ENCODE assay signal across 17 mouse cellular contexts in the genomic region with DNA sequence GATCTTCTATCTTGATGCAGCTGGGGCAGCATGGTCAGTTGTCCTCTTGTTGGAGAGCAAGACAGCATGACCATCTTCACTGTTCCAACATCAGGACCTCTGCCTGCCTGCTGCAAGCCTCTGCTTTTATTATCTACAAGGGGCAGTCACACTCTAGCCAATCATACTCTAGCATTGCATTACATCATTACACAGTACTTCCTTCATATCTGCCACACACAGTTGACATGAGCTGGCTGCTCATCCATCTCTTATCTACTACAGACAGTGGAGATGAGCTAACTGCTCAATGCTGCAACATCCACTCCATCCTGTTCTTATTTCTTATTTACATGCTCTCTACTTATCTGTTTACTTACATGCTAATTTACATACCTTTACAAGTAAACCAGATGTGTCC. TPM values are rescaled to one million over a fixed set of nuclear protein-coding genes. Genes with fewer than 3 reads are reported as not detected.
DNase-seq lines count a peak whose midpoint lies in the region; ATAC-seq lines count a peak whose summit lies in the region.
"Had no signal": no experiment of that assay in that cellular context is flagged by ENCODE, and none has a peak within 500 bp of the region (broad histone marks: within the 10 kb centered on the region; RNA-seq: fewer than 3 reads in every experiment).

No protein-coding gene starts in this region.

- ATAC-seq in heart, embryonic 12.5 days (ENCODE audit: insufficient number of reproducible peaks, low FRiP score) = peak; percentile 39; the same call in 1 of the 2 replicates
- peak; percentile 100 for ATAC-seq in liver, embryonic 11.5 days (replicated peaks; ENCODE audit: low FRiP score)
- peak; percentile 100 for ATAC-seq in megakaryocyte-erythroid progenitor cell, adult 5-6 weeks (replicated peaks; ENCODE audit: low FRiP score, low TSS enrichment, poor library complexity, severe bottlenecking)

- no peak overlapping the region for H3K9ac ChIP-seq in heart, embryonic 12.5 days
- H3K9ac ChIP-seq in liver, embryonic 11.5 days (ENCODE audit: low read depth, low read length) = no peak overlapping the region
- H3K9ac ChIP-seq: hindbrain, embryonic 13.5 days had no signal

- no peak overlapping the region for H3K27ac ChIP-seq in heart, embryonic 12.5 days (ENCODE audit: poor library complexity, severe bottlenecking)
- no peak overlapping the region for H3K27ac ChIP-seq in liver, embryonic 11.5 days (ENCODE audit: low read depth, low read length)
- H3K27ac ChIP-seq: hindbrain, embryonic 13.5 days had no signal

- H3K27me3 ChIP-seq in heart, embryonic 12.5 days (replicated peaks) = no peaks in the 10 kb centered on the region
- H3K27me3 ChIP-seq in liver, embryonic 11.5 days (replicated peaks; ENCODE audit: control insufficient read depth, insufficient read depth, low read length) = no peaks in the 10 kb centered on the region
- H3K27me3 ChIP-seq: hindbrain, embryonic 13.5 days had no signal

- H3K9me3 ChIP-seq in heart, embryonic 12.5 days (replicated peaks) = no peaks in the 10 kb centered on the region
- H3K9me3 ChIP-seq in liver, embryonic 11.5 days (ENCODE audit: control insufficient read depth, low read length) = no peaks in the 10 kb centered on the region
- H3K9me3 ChIP-seq: hindbrain, embryonic 13.5 days had no signal

- no peaks in the 10 kb centered on the region for H3K36me3 ChIP-seq in heart, embryonic 12.5 days
- no peaks in the 10 kb centered on the region for H3K36me3 ChIP-seq in liver, embryonic 11.5 days (ENCODE audit: control insufficient read depth, insufficient read depth, low read length)
- H3K36me3 ChIP-seq: hindbrain, embryonic 13.5 days had no signal

- no peak overlapping the region for H3K4me3 ChIP-seq in heart, embryonic 12.5 days
- H3K4me3 ChIP-seq in liver, embryonic 11.5 days (ENCODE audit: low read depth, low read length) = no peak overlapping the region
- H3K4me3 ChIP-seq: hindbrain, embryonic 13.5 days had no signal

- intact Hi-C loops in left cerebral cortex, postnatal 4 days (cut with DNase I) = no loop called here

- DNase-seq in heart, adult 8-10 months (ENCODE audit: low spot score) = no peak
- peak; percentile 67 for DNase-seq in c-Kit-negative CD71-positive TER-119-positive erythroid progenitor cells, embryonic 14.5 days (ENCODE audit: low read depth, low spot score)
- no peak for DNase-seq in liver, embryonic 11.5 days (ENCODE audit: low spot score)
- no peak for DNase-seq in layer of hippocampus, adult 18-20 months (ENCODE audit: low spot score in 2 of 2)
- no peak for DNase-seq in left cerebral cortex, postnatal 4 days
- no peak for DNase-seq in gastrocnemius, postnatal 10 days
- DNase-seq: adrenal gland, postnatal 14 days; cerebellum, adult 2 months; embryo, embryonic 11 days; kidney, adult 9 months; layer of hippocampus, adult 9-11 months; lung, adult 18-20 months; retina, postnatal 1 day; thymus, postnatal 4 days had no signal

- H3K4me1 ChIP-seq in heart, embryonic 12.5 days (replicated peaks) = no peaks in the 10 kb centered on the region
- no peaks in the 10 kb centered on the region for H3K4me1 ChIP-seq in liver, embryonic 11.5 days (replicated peaks; ENCODE audit: control insufficient read depth, insufficient read depth, low read length)
- H3K4me1 ChIP-seq: hindbrain, embryonic 13.5 days had no signal

- H3K4me2 ChIP-seq in heart, embryonic 12.5 days = no peak overlapping the region
- H3K4me2 ChIP-seq in liver, embryonic 11.5 days = no peak overlapping the region
- H3K4me2 ChIP-seq: hindbrain, embryonic 13.5 days had no signal

RNA-seq across cellular contexts. Expression of a gene that starts 28.7 kb away (rescaled TPM):
- 10.5 and 10.9 TPM in 2 replicates for polyA plus RNA-seq in heart, embryonic 12.5 days (2016; fragmentation: Nextera tagmentation; extraction: Ambion mirVana)
- 1 to 10 TPM; 1.5 to 2.2 (median 1.6) TPM for total RNA-seq in heart, adult 8-10 months (2022)
- polyA plus RNA-seq in liver, embryonic 11.5 days (2014; fragmentation: Nextera tagmentation; extraction: Ambion mirVana) = 20.8 and 26.9 TPM in 2 replicates
- 19.1 and 37.3 TPM in 2 replicates for total RNA-seq in megakaryocyte-erythroid progenitor cell, adult 5-6 weeks (2014; fragmentation: Nextera tagmentation)
- 32.0 and 32.1 TPM in 2 replicates for total RNA-seq in megakaryocyte-erythroid progenitor cell, adult 5-6 weeks (2017)
- total RNA-seq in layer of hippocampus, adult 18-20 months (2021) = 1 to 10 TPM; 2.3 to 2.9 TPM
- 1 to 10 TPM; 4.9 to 6.7 TPM for total RNA-seq in left cerebral cortex, postnatal 4 days (2021)
- 1 to 10 TPM; 3.7 to 6.4 TPM for total RNA-seq in gastrocnemius, postnatal 10 days (2021)

RNA-seq across cellular contexts. Expression of a gene that starts 43.2 kb away (rescaled TPM):
- polyA plus RNA-seq in heart, embryonic 12.5 days (2016; fragmentation: Nextera tagmentation; extraction: Ambion mirVana) = 6.4 and 7.7 TPM in 2 replicates
- total RNA-seq in heart, adult 8-10 months (2022) = 1 to 10 TPM; 4.7 to 9.0 (median 6.9) TPM
- 12.7 and 15.0 TPM in 2 replicates for polyA plus RNA-seq in liver, embryonic 11.5 days (2014; fragmentation: Nextera tagmentation; extraction: Ambion mirVana)
- 14.8 and 15.3 TPM in 2 replicates for total RNA-seq in megakaryocyte-erythroid progenitor cell, adult 5-6 weeks (2014; fragmentation: Nextera tagmentation)
- 15.3 and 16.2 TPM in 2 replicates for total RNA-seq in megakaryocyte-erythroid progenitor cell, adult 5-6 weeks (2017)
- total RNA-seq in layer of hippocampus, adult 18-20 months (2021) = 1 to 10 TPM; 8.6 to 8.9 TPM
- total RNA-seq in left cerebral cortex, postnatal 4 days (2021) = 10 to 100 TPM; 11.3 TPM
- 1 to 10 TPM; 7.1 to 7.8 TPM for total RNA-seq in gastrocnemius, postnatal 10 days (2021)

Comparison
In these comparisons a context has a peak if more than half of its experiments do, and no peak if none do; other contexts are left out.
1. ATAC-seq: peak in every context shown above with its lines; median percentile 100 in liver, embryonic 11.5 days; 100 in megakaryocyte-erythroid progenitor cell, adult 5-6 weeks; 39 in heart, embryonic 12.5 days.